Mouse (Mus musculus): ENCODE results near the gene Immt. TPM values are rescaled to one million over a fixed set of nuclear protein-coding genes. Genes with fewer than 3 reads are reported as not detected.

Gene Immt
- total and polyA plus RNA-seq, 2 experiments from 2014 or later: 112 to 165 TPM

GRCm38 (mm10) chr6:71893263-71893662 is 62.1 kb downstream of the Immt start:
- no peaks in the 10 kb centered on the region for H3K9me3 ChIP-seq (ENCODE audit: low read length)
- no peaks in the 10 kb centered on the region for H3K4me1 ChIP-seq (ENCODE audit: insufficient read depth, low read length)
- H3K27me3 ChIP-seq (ENCODE audit: insufficient read depth, low read length): no peaks in the 10 kb centered on the region
- ATAC-seq (no peak), DNase-seq (ENCODE audit: low spot score) (no peak)
- WGBS: 94% methylated on average over 4 of the region's 4 CpGs
- H3K4me2 ChIP-seq (ENCODE audit: low read depth, low read length): no peak overlapping the region
- H3K36me3 ChIP-seq (ENCODE audit: insufficient read depth, low read length): peaks cover 73% of the 10 kb centered on the region
- no peak for TF ChIP-seq CTCF (IDR thresholded peaks at IDR 0.05; ENCODE audit: low read depth)
- H3K4me3 ChIP-seq (ENCODE audit: low read length): no peak overlapping the region
- no peak overlapping the region for H3K27ac ChIP-seq
- H3K9ac ChIP-seq (replicated peaks; ENCODE audit: low read length): no peak overlapping the region

GRCm38 (mm10) chr6:71907702-71908235 is 76.6 kb downstream of the Immt start:
- Histone ChIP-seq H3K4me3 (ENCODE audit: low read length) (peak overlapping the region; percentile 79), H3K27me3 (ENCODE audit: insufficient read depth, low read length) (no peaks in the 10 kb centered on the region), H3K27ac (no peak overlapping the region), H3K4me1 (ENCODE audit: insufficient read depth, low read length) (no peaks in the 10 kb centered on the region), H3K9me3 (ENCODE audit: low read length) (no peaks in the 10 kb centered on the region), H3K9ac (replicated peaks; ENCODE audit: low read length) (peak overlapping the region; percentile 66), H3K36me3 (ENCODE audit: insufficient read depth, low read length) (peaks cover 27% of the 10 kb centered on the region), H3K4me2 (ENCODE audit: low read depth, low read length) (peak overlapping the region; percentile 64)
- no peak for DNase-seq (ENCODE audit: low spot score)
- WGBS: 11% methylated on average over 4 of the region's 4 CpGs
- no peak for TF ChIP-seq CTCF (IDR thresholded peaks at IDR 0.05; ENCODE audit: low read depth)
- ATAC-seq: no peak

GRCm38 (mm10) chr6:71908481-71909381 is 77.6 kb downstream of the Immt start, which contains the start of the genes Ptcd3 and Polr1a:
TSS of gene Ptcd3 (minus strand) at chr6:71908750.
TSS of gene Polr1a (plus strand) at chr6:71909053.
- Histone ChIP-seq H3K27me3 (ENCODE audit: insufficient read depth, low read length) (no peaks in the 10 kb centered on the region), H3K9ac (replicated peaks; ENCODE audit: low read length) (peak within 1 kb of the TSS; percentile 66), H3K27ac (peak within 1 kb of the TSS; percentile 75), H3K4me3 (ENCODE audit: low read length) (peak within 1 kb of the TSS; percentile 79), H3K36me3 (ENCODE audit: insufficient read depth, low read length) (peaks cover 22% of the 10 kb centered on the region), H3K4me2 (ENCODE audit: low read depth, low read length) (peak within 1 kb of the TSS; percentile 64), H3K9me3 (ENCODE audit: low read length) (no peaks in the 10 kb centered on the region), H3K4me1 (ENCODE audit: insufficient read depth, low read length) (no peaks in the 10 kb centered on the region)
- WGBS: under 1% methylated on average over 58 of the region's 58 CpGs
- TF ChIP-seq CTCF (IDR thresholded peaks at IDR 0.05; ENCODE audit: low read depth): no peak; the same call in 1 of the 2 replicates
- DNase-seq (ENCODE audit: low spot score) (peak; percentile 96), ATAC-seq (peak; percentile 94)

- DNase-seq (ENCODE audit: low spot score) (no peak), ATAC-seq (peak; percentile 25)
- WGBS: 26% methylated on average over 10 of the region's 10 CpGs
- Histone ChIP-seq H3K27ac (peak overlapping the region; percentile 75; the same call in 1 of the 2 replicates), H3K27me3 (ENCODE audit: insufficient read depth, low read length) (no peaks in the 10 kb centered on the region), H3K4me2 (ENCODE audit: low read depth, low read length) (peak overlapping the region; percentile 64), H3K9me3 (ENCODE audit: low read length) (no peaks in the 10 kb centered on the region), H3K4me3 (ENCODE audit: low read length) (peak overlapping the region; percentile 79), H3K4me1 (ENCODE audit: insufficient read depth, low read length) (no peaks in the 10 kb centered on the region), H3K36me3 (ENCODE audit: insufficient read depth, low read length) (peaks cover 16% of the 10 kb centered on the region), H3K9ac (replicated peaks; ENCODE audit: low read length) (peak overlapping the region; percentile 66; the same call in 1 of the 2 replicates)
- TF ChIP-seq CTCF (IDR thresholded peaks at IDR 0.05; ENCODE audit: low read depth): no peak
Observed at GRCm38 (mm10) chr6:71909384-71909783, 78.3 kb downstream of the Immt start.

- Histone ChIP-seq H3K27me3 (ENCODE audit: insufficient read depth, low read length) (no peaks in the 10 kb centered on the region), H3K4me1 (ENCODE audit: insufficient read depth, low read length) (no peaks in the 10 kb centered on the region), H3K9me3 (ENCODE audit: low read length) (no peaks in the 10 kb centered on the region), H3K27ac (no peak overlapping the region), H3K9ac (replicated peaks; ENCODE audit: low read length) (no peak overlapping the region), H3K4me3 (ENCODE audit: low read length) (peak overlapping the region; percentile 79), H3K36me3 (ENCODE audit: insufficient read depth, low read length) (peaks cover 13% of the 10 kb centered on the region), H3K4me2 (ENCODE audit: low read depth, low read length) (peak overlapping the region; percentile 64)
- DNase-seq (ENCODE audit: low spot score): no peak
- TF ChIP-seq CTCF (IDR thresholded peaks at IDR 0.05; ENCODE audit: low read depth): no peak; the same call in 1 of the 2 replicates
- 78% methylated on average over 6 of the region's 6 CpGs for WGBS
- ATAC-seq: no peak
Observed at GRCm38 (mm10) chr6:71909840-71910239, 78.7 kb downstream of the Immt start.

- ATAC-seq: no peak
- TF ChIP-seq CTCF (IDR thresholded peaks at IDR 0.05; ENCODE audit: low read depth): no peak
- 81% methylated on average over 5 of the region's 5 CpGs for WGBS
- no peak overlapping the region for H3K9ac ChIP-seq (replicated peaks; ENCODE audit: low read length)
- no peaks in the 10 kb centered on the region for H3K9me3 ChIP-seq (ENCODE audit: low read length)
- H3K36me3 ChIP-seq (ENCODE audit: insufficient read depth, low read length): peaks cover 8% of the 10 kb centered on the region
- no peak overlapping the region for H3K4me2 ChIP-seq (ENCODE audit: low read depth, low read length)
- DNase-seq (ENCODE audit: low spot score): no peak
- H3K27me3 ChIP-seq (ENCODE audit: insufficient read depth, low read length): no peaks in the 10 kb centered on the region
- no peak overlapping the region for H3K27ac ChIP-seq
- H3K4me1 ChIP-seq (ENCODE audit: insufficient read depth, low read length): no peaks in the 10 kb centered on the region
- H3K4me3 ChIP-seq (ENCODE audit: low read length): no peak overlapping the region
Observed at GRCm38 (mm10) chr6:71911686-71912450, 80.7 kb downstream of the Immt start.

Measured in hindbrain, postnatal 0 days (tissue).